Mouse (Mus musculus) olfactory bulb, adult 2 months (tissue): Measurements from ENCODE around the gene Acbd7.

ENCODE experiments used
- CTCF ChIP-seq: fragments of 200-500 bp; IDR thresholded peaks from 2 replicates; pipeline ENCODE4 v1.5.1; 2012; ENCODE audit warnings: low read depth, mild to moderate bottlenecking, low read length, moderate library complexity; ENCODE audit not compliant: insufficient read depth
- POLR2A ChIP-seq: fragments of 200-500 bp; IDR thresholded peaks from 2 replicates; pipeline ENCODE4 v1.6.1; 2012; ENCODE audit warnings: mild to moderate bottlenecking, low read depth, low read length, moderate library complexity; ENCODE audit not compliant: insufficient read depth

DNA sequence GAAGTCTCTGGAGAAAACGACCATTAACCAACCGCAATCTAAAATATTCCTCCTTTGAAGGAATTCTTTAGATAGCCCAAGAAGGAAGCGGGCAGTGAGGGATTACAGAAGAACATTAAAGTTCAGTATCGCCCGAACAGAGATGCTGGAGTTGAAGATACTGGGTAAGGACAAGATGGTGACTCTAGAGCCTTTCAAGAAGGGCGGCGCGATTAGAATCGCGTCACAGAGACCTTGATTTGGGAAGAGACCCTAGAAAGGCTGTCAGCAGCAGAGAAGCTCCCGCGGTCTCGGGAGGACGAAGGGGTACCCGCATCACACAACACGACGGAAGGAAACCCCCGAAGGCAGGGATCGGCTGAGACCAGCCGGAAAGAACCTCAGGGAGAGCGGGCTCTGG lies 3.9 kb upstream of the Acbd7 start:
- TF ChIP-seq POLR2A (no peak), CTCF (no peak)
